Mouse (Mus musculus): ENCODE measurements around the gene Catsper3. TPM values are rescaled to one million over a fixed set of nuclear protein-coding genes. Genes with fewer than 3 reads are reported as not detected.

The Catsper3 gene
- total and polyA plus RNA-seq, 2 experiments, result not detected

- Histone ChIP-seq H3K79me2 (ENCODE audit: control insufficient read depth, insufficient read depth, low read length) (no peaks in the 10 kb centered on the region), H3K9ac (ENCODE audit: low read depth, low read length) (no peak overlapping the region), H3K27ac (replicated peaks; ENCODE audit: insufficient read depth, low read depth, low read length) (no peak overlapping the region), H3K36me3 (ENCODE audit: control insufficient read depth, insufficient read depth, low read length) (no peaks in the 10 kb centered on the region), H3K4me1 (ENCODE audit: control insufficient read depth, insufficient read depth, low read length) (no peaks in the 10 kb centered on the region; the same call in 1 of the 2 replicates), H3K27me3 (ENCODE audit: control insufficient read depth, insufficient read depth, low read length) (peaks cover 25% of the 10 kb centered on the region), H3K4me3 (ENCODE audit: insufficient read depth, low read depth, low read length) (no peak overlapping the region)
- DNase-seq (ENCODE audit: extremely low read depth, low read depth, low spot score), result no peak
- 51% methylated on average over 5 of the region's 5 CpGs for WGBS
- TF ChIP-seq POLR2A (IDR thresholded peaks at IDR 0.05; ENCODE audit: extremely low read depth, insufficient read depth, low read length) (no peak), CTCF (IDR thresholded peaks at IDR 0.05; ENCODE audit: low read depth, low read length) (no peak)
Observed at GRCm38 (mm10) chr13:55822499-55822898, 38.1 kb downstream of the Catsper3 start.

GRCm38 (mm10) chr13:55824151-55824945 is 40.0 kb downstream of the Catsper3 start:
- peaks cover 38% of the 10 kb centered on the region for H3K27me3 ChIP-seq (ENCODE audit: control insufficient read depth, insufficient read depth, low read length)
- TF ChIP-seq CTCF (IDR thresholded peaks at IDR 0.05; ENCODE audit: low read depth, low read length) (0 out of 2 replicates have a peak, but pooled peaks have one; percentile 5), POLR2A (IDR thresholded peaks at IDR 0.05; ENCODE audit: extremely low read depth, insufficient read depth, low read length) (no peak)

DNA sequence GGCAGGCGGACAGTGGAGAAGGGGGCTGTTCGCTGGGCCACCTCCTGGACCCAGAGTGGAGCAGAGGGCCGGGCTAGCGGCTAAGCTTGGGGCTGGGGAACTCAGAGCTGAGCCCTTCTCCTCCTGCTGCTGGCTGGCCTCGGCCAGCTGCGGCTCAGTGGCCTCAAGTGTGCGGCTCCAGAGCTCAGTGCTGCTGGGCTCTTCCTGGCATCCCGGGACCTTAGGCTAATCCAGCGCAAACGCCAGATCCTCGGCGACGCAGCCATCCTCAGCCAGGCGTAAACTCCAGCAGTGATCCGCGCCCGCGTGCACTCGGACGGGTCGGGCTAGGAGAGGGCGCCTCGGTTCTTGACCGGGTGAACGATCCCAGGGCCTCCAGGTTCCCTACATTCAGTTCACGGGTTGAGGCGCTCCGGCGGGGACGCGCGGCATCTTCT is 40.9 kb downstream of the Catsper3 start:
- Histone ChIP-seq H3K4me1 (ENCODE audit: control insufficient read depth, insufficient read depth, low read length) (peaks cover 3% of the 10 kb centered on the region; the same call in 1 of the 2 replicates), H3K27ac (replicated peaks; ENCODE audit: insufficient read depth, low read depth, low read length) (no peak overlapping the region), H3K79me2 (ENCODE audit: control insufficient read depth, insufficient read depth, low read length) (no peaks in the 10 kb centered on the region), H3K9ac (ENCODE audit: low read depth, low read length) (no peak overlapping the region), H3K36me3 (ENCODE audit: control insufficient read depth, insufficient read depth, low read length) (no peaks in the 10 kb centered on the region), H3K4me3 (ENCODE audit: insufficient read depth, low read depth, low read length) (no peak overlapping the region), H3K27me3 (ENCODE audit: control insufficient read depth, insufficient read depth, low read length) (peaks cover 39% of the 10 kb centered on the region)
- DNase-seq (ENCODE audit: extremely low read depth, low read depth, low spot score), result no peak
- TF ChIP-seq CTCF (IDR thresholded peaks at IDR 0.05; ENCODE audit: low read depth, low read length), result no peak
- no peak for TF ChIP-seq POLR2A (IDR thresholded peaks at IDR 0.05; ENCODE audit: extremely low read depth, insufficient read depth, low read length)
- 7% methylated on average over 32 of the region's 32 CpGs for WGBS

More at GRCm38 (mm10) chr13:55824151-55824945, 40.0 kb downstream of the Catsper3 start:
- DNase-seq (ENCODE audit: extremely low read depth, low read depth, low spot score), result no peak
- Histone ChIP-seq H3K4me1 (ENCODE audit: control insufficient read depth, insufficient read depth, low read length) (peaks cover 3% of the 10 kb centered on the region; the same call in 1 of the 2 replicates), H3K36me3 (ENCODE audit: control insufficient read depth, insufficient read depth, low read length) (no peaks in the 10 kb centered on the region), H3K9ac (ENCODE audit: low read depth, low read length) (no peak overlapping the region), H3K79me2 (ENCODE audit: control insufficient read depth, insufficient read depth, low read length) (no peaks in the 10 kb centered on the region), H3K4me3 (ENCODE audit: insufficient read depth, low read depth, low read length) (no peak overlapping the region), H3K27ac (replicated peaks; ENCODE audit: insufficient read depth, low read depth, low read length) (no peak overlapping the region)
- 27% methylated on average over 10 of the region's 10 CpGs for WGBS

DNA sequence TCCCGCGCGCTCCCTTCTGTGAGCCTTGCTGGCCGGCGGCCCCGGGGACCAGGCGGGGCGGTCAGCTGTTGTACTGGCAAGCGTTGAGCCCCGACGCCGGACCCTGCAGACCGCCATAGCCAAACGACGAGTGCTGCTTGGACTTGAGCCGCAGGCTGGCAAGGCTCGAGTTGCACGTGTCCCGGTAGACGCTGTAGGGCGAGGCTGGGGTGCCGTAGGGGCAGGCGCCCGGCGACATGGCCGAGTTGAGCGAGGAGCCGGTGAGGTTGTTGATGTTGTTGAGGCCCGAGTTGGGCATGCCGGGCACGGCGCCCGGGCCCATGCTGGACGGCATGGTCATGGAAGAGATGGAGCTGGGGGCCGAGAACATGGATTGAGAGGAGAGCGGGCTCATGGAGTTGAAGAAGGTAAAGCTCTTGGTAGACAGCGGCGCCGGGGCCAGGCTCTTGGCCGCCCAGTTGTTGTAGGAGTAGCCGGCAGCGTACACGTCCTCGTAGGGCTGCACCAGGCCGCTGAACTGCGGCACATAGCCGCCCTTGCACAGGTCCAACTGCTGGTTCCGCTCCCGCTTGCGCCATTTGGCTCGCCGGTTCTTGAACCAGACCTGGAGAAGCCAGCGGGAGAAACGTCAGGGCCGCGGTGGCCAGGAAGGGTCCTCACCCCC is 41.8 kb downstream of the Catsper3 start:
- peaks cover 3% of the 10 kb centered on the region; the same call in 1 of the 2 replicates for H3K4me1 ChIP-seq (ENCODE audit: control insufficient read depth, insufficient read depth, low read length)
- H3K9ac ChIP-seq (ENCODE audit: low read depth, low read length), result no peak overlapping the region
- no peaks in the 10 kb centered on the region for H3K36me3 ChIP-seq (ENCODE audit: control insufficient read depth, insufficient read depth, low read length)
- WGBS, result 5% methylated on average over 56 of the region's 56 CpGs
- peaks cover 47% of the 10 kb centered on the region for H3K27me3 ChIP-seq (ENCODE audit: control insufficient read depth, insufficient read depth, low read length)
- no peak for DNase-seq (ENCODE audit: extremely low read depth, low read depth, low spot score)
- no peaks in the 10 kb centered on the region for H3K79me2 ChIP-seq (ENCODE audit: control insufficient read depth, insufficient read depth, low read length)
- H3K27ac ChIP-seq (replicated peaks; ENCODE audit: insufficient read depth, low read depth, low read length), result no peak overlapping the region
- TF ChIP-seq CTCF (IDR thresholded peaks at IDR 0.05; ENCODE audit: low read depth, low read length) (no peak), POLR2A (IDR thresholded peaks at IDR 0.05; ENCODE audit: extremely low read depth, insufficient read depth, low read length) (no peak)
- no peak overlapping the region for H3K4me3 ChIP-seq (ENCODE audit: insufficient read depth, low read depth, low read length)

- Histone ChIP-seq H3K4me3 (ENCODE audit: insufficient read depth, low read depth, low read length) (no peak overlapping the region), H3K27me3 (ENCODE audit: control insufficient read depth, insufficient read depth, low read length) (peaks cover 53% of the 10 kb centered on the region)
- WGBS, result 6% methylated on average over 13 of the region's 13 CpGs
Observed at GRCm38 (mm10) chr13:55826796-55827678, 42.7 kb downstream of the Catsper3 start.

More at GRCm38 (mm10) chr13:55826796-55827678, 42.7 kb downstream of the Catsper3 start:
- no peak overlapping the region for H3K27ac ChIP-seq (replicated peaks; ENCODE audit: insufficient read depth, low read depth, low read length)
- peak; percentile 5 for DNase-seq (ENCODE audit: extremely low read depth, low read depth, low spot score)
- peaks cover 3% of the 10 kb centered on the region; the same call in 1 of the 2 replicates for H3K4me1 ChIP-seq (ENCODE audit: control insufficient read depth, insufficient read depth, low read length)
- H3K36me3 ChIP-seq (ENCODE audit: control insufficient read depth, insufficient read depth, low read length), result no peaks in the 10 kb centered on the region
- no peaks in the 10 kb centered on the region for H3K79me2 ChIP-seq (ENCODE audit: control insufficient read depth, insufficient read depth, low read length)
- no peak overlapping the region for H3K9ac ChIP-seq (ENCODE audit: low read depth, low read length)
- TF ChIP-seq POLR2A (IDR thresholded peaks at IDR 0.05; ENCODE audit: extremely low read depth, insufficient read depth, low read length), result no peak
- no peak for TF ChIP-seq CTCF (IDR thresholded peaks at IDR 0.05; ENCODE audit: low read depth, low read length)
